Mouse (Mus musculus) adrenal gland, postnatal 14 days (tissue): ENCODE measurements at regions not wholly inside any gene's neighbourhood (a gene's known extent, or its start where the extent isn't known, plus 50 kb on each side); places are given as distances from the start of the nearest gene placed in this dataset.

Source experiments
- DNase-seq: peaks from one replicate; pipeline ENCODE4 v3.0.0; 2021; ENCODE audit warnings: mixed read lengths

DNA sequence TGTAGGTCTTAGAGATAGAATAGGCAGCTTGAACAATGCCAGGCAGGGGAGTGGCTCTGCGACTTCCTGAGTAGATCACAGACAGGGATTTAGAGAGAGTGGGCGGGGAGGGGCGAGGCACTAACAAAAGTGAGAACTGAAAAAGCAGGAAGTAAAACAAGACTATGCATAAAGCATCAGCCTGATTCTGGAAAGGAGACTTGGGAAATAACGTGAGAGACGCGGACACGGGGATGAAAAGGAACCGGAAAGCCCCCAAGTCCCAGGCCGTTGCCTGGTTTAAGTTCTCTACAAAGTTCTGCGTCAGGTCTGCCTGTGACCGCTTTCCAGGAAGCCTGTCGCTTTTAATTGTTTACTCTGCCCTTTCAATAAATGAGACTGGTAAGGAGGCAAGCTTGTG, 86.3 kb downstream of the D16Ertd472e start:
- peak; percentile 54 for DNase-seq

DNA sequence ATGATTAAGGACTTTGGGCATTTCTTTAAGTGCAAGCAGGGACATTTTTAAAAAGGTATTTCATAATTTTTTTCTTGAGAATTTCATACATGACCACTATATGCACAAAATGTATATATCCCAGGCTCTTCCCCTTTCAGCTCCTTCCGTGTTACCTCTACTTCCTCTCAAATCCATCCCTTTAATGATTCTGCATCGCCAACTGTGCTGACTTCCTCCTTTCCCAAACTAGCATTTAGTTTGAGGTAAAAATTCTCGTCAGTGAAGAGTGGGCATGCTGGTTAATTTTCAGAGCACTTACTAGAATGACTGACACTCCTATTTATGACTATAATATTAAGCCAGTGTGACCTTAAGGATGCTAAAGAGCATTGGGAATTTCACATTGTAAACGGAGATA, 86.9 kb downstream of the D16Ertd472e start:
- no peak for DNase-seq

DNA sequence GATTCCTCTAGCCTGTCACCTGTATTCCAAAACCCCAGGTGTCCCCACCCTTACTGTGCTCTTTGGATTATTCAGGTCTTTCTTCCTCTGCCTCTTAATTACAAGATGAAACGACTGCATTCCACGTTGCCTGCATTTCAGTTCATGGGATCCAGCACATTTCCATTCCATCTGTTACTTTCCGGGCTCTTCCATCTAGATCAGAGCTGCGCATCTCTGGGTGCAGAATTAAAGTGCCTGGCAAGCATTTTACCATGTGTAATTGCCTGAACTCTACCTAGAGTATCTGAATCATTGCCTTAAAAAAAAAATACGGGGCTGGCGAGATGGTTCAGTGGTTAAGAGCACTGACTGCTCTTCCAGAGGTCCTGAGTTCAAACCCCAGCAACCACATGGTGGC, 90.0 kb downstream of the D16Ertd472e start:
- no peak for DNase-seq

DNA sequence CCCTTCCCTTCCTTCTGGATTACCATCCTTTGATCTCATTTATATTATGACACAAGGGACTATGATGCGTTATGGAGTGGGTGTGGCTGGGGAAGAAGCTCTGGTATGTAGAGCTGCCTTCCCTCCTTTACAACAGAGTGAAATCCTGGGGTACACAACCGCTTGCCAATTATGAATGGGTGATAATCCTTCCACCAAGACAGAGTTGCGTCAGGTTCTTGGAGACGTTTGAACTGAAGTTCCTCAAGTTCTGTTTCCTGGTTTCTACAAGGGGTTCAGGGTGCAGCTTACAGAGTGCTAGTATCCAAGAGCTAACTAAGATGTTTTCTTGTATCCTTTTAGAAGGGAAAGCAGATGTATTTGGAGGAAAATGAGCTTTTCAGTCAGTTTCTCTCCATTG, 92.2 kb downstream of the D16Ertd472e start:
- no peak for DNase-seq

DNA sequence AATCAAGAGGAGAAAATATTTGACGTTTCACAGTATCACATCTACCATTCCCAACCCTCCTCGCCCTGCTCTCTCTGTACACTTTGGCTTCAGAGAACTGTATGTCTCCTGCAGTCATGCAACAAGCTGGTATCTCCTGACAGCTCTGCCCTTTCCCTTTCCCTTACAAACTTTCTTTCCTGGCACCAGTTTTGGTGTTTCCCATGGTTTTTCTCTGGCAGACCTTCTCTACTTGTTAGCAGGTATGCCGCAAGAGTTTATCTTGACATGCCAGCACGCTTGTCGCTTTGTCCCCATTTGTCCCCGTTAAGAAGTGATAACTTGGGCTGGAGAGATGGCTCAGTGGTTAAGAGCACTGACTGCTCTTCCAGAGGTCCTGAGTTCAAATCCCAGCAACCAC, 94.9 kb downstream of the D16Ertd472e start:
- peak; percentile 14 for DNase-seq

DNA sequence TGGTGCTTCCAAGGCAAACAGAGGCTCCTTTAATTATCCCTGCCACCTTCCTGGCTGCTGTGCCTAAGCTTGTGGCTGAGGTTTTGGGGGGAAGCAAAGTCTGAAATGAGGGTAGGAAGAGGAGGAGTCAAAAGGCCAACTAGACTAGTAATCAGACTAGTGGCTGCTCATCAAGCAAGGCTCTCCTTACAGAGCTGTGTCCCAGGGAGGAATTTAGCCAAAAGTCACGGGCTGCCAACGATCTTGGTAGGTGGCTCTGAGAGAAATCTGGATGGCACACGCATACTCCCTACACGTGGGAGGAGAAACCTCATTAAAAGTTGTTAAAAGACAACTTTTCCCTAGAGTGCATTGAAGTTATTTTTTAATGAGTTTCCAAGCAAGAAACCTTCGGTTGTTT, 95.4 kb downstream of the D16Ertd472e start:
- peak; percentile 49 for DNase-seq

DNA sequence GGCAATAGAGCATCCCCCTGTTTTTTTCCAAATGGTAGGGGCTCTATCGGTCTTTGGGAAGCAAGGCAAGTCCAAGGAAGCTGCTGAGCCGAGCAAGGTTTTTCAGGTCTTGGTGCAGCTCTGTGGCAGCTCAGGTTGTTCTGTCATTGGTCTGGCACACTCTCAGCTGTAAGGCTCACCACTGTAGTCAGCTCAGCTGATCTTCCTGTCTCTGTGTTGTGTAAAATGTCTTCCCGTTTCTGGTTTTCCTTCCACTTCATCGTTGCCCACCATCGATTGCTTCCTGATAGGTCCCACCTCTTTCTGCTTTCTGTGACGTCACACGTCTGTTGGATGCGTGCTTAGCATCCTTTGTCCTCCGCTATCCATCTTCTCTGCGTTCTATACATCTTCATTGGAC, 96.2 kb downstream of the D16Ertd472e start:
- DNase-seq: no peak

DNA sequence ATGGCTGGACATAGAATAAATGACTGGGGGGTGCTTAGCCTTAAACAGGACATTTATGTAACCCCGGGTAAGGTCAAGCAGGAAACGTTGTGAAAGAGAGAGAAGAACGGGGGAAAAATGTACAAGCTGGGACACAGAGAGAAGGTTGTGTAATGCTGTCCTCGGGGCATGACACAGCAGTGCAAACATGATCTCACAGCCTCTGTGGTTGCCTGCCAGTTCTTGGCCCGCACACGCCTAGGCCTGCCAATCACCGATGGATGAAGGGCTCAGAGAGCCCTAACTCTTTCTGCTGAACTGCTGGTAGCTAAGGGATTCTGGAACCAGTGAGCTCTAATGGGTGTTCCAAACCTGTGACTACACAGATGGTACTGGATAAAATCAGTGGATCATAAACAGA, 96.5 kb upstream of the Btg3 start:
- peak; percentile 71 for DNase-seq

DNA sequence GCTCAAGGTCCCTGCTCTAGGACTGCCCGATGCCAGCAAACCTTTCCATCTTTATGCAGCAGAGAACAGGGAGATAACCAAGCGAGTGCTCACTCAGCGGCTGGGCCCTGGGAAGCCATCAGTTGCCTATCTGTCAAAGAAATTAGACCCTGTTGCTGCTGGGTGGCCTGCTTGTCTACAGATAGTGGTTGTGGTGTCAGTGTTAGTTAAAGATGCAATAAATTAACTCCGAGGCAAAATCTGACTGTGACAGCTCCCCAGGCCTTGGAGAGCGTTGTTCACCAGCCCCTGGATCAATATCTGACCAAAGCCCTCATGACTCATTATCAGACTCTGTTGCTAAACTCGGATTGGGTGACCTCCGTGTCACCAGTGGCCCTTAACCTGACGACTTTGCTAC, 83.0 kb upstream of the Btg3 start:
- peak; percentile 53 for DNase-seq

DNA sequence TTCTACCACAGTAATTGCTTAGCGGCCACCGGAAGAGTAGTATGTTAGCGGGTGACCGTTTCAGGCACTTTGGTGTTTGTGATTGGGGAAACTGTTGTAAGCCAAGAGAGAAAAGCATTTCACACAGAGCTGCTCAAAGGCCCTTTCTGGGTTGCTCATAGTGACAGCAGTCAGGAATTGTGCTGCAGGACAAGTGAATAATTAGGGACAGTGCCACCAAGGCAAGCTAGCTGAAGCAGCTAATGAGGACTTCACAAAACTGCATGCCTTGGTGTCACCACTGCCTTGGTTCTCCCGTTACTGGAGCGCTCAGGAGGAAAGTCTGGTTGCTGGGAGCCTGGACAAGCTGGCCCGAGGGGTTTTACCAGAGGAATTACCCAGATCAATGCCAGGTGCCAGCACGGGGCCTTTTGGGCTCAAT, 80.7 kb upstream of the Btg3 start:
- DNase-seq: no peak

DNA sequence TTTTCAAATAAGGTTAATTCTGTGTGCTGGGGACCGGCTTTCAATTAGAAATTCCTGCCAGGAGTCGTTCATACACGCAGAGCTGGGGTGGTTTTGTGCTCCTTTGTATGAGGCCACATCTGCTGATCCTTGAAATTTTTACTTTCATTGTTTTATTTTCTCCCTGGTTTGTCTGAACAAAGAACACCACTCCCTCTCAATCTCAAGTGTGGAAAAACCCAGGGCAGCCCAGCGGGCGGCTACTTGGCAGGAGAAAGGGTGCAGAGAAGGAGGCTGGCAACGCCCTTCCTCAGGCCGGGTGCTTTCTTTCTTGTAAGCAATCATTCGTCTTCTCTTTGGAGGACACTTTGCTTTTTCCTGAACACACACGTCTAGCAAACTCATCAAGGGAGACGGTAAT, 79.4 kb upstream of the Btg3 start:
- DNase-seq: no peak

DNA sequence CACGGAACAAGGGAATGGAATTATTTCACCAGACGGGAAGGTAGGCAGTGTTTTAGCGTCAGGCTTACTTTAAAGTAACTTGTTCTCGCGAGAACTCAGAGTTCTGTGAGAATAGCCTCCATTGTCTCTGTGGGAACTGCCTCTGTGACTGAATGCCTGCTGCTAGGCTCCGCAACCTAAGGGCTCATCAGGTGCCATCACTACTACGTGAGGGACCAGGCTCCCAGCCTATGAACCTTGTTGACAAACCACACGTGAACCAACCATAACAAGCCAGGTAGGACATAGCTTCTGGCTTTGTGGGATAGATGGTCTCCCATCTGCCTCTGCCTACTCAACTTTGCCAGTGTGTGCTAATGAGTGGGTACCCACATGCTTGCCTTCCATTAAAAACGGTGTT, 77.5 kb upstream of the Btg3 start:
- no peak for DNase-seq

DNA sequence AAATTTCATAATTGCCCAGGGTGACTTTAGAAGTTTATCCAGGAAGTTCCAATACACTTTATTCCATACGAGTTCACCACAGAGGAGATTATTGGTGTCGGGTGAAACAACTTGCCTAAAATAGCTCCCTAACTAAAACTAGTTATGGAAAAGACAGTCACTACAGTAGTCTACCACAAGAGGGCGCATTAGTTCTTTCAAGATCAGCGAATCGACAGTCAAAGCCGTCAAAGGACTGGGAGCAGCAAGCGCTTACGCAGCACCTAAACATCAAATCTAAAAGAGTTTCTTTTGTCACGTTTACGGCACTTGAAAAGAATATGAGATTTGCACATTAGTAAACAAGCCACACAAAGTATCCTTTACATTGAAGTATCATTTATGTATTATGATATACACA, 75.3 kb upstream of the Btg3 start:
- peak; percentile 67 for DNase-seq

DNA sequence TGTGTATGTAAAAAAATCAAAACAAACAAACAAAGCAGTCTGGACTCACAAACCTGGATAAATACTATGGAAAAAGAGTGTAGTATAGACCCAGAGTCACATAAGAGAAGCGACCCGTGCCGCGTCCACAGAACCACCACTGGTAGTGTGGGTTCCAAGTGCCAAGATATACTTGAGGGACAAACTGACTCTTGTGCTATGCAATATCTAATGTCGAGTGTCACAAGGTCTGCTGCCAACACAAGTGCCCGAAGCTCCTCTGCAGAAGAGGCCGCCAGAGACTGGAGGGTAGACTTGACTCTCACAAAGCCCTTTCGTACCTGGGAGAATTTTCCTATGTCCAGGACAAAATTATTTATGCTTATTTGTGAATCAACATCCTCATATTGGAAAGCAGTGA, 74.8 kb upstream of the Btg3 start:
- no peak for DNase-seq

DNA sequence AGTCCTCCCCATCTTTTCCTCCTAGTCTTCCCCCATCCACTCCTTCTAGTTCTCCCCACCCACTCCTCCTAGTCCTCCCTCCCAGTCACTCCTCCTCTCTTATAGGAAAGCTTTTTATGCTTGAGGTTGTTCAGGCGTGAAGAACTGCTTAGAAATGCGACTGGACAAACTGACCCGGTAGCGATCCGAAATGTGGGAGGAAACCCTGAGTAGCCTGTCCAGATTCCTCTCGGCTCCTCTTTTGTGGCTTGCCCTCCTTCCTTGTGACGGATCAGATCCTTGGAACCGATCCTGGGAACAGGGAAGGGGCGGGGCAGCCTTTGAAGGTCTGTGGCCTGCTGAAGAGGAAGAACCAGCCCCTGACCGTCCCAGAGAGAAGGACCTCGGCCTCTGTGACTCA, 74.3 kb upstream of the Btg3 start:
- peak; percentile 89 for DNase-seq

DNA sequence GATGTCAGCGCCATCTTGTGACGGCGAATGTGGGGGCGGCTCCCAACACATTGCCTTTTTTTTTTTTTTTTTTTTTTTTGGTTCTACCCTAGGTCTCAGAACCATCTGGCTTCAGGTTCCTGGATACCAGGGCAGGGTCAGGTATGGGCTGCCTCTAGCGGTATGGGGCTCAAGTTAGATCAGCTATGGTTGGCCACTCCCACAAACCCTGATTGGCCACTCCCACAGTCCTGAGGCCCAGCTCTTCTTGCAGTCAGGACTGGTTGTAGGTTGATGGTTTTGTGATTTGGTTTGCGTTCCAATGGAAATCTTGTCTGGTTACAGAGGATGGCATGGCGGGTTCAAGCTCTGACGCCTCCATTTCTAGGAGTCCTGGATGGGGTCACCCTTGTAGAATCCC, 72.2 kb upstream of the Btg3 start:
- DNase-seq: no peak

DNA sequence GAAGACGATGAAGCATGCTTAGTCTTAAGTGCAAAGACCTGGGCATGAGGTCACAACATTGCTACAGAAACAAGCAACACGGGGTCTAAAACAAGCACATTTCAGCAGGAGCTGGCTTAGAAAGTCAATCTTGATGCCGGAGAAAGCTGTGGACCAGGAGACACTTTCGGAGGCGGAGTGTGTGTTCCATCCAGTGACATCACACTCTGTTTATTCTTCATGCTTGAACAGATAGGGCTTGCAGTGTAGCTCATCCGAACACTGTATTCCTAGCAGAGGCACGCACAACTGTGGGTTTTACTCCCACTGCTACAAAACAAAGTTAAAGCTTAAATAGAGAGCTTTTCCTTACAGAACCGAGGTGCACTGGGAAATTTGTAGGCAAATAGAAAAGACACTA, 66.3 kb upstream of the Btg3 start:
- DNase-seq: no peak

DNA sequence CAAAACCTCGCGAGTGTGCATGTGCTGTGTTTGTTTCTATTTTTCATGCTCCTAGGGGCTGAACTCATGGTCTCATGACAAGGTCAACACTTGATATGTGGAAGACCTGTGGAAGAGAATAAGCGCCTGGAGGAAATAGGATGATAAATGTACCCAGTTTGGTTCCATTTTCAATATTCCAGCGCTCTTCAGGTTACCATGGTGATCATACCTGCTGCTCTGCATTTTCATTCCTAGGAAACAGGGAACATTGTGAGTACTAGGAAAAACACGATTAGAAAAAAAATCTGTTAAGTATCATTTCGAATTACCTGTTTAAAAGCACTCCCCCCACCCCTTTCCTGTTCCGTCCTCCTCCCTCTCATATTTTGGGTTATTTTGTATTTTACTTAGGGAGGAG, 65.8 kb upstream of the Btg3 start:
- no peak for DNase-seq

DNA sequence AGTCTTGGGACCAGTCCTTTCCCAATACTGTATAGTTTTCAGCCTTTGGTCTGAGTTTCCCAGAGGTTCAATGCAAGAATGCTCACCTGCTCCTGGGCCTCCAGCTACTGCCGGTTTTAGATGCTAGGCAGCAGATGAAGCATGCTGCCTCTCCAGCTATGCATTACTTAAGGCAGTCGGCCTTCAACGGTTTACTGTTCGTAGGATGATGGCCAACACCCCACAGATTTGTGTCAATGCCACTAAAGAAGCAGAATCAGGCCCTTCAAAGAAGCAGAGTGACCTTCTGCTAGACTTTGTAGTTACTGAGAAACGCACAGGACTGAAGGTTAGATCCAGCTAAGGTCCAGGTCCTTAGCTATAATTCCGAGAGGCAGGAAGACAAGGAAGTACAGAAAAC, 65.0 kb upstream of the Btg3 start:
- DNase-seq: no peak

DNA sequence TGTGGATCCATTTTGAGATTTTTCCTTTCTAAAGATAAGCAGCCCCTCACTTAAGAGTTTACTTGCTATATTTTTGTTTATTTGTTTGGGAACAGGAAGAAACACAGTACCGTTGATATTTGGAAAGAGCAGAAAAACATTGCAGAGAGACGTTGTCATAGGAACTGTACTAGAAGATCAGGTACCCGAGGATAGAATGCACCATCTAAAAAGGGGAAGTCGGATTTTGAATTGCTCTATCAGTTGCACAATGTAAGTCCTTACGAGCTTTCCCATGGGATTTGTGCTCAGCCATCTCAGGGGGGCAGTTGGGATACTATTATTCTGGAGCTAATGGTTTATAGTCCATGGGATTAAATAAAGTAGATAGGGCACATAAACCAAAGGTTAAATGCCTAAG, 58.7 kb upstream of the Btg3 start:
- no peak for DNase-seq

DNA sequence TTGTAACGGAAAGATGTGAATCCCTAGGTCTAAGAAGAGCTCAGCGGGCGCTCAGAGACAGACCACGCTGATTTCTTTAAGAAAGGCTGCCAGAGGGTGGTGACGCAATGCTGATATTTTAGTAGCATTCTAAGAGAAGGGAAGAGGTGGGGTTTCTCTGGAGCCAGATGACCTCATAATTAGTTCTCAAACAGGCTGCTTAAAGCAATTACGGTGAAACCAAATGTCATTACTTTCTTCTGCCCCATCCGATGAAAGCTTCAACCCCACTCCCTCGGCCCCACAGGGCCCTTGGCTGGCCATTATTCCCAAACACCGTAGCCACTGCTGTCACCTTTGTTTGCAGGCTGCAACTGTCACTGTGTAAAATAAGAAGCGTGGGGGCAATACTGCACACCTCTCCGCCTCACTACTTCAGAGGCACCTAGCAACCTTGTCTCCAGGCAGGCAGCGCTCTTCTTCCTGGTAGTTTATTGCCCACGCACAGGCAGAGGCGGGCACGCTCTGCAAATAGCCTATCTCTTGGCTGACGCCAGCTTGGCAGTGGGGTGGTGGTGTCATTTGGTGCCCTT, 50.6 kb upstream of the Btg3 start:
- DNase-seq: peak; percentile 64
